Mouse (Mus musculus) C2C12 (cell line): Measurements from ENCODE around the gene Ncan.

ENCODE experiments used
- CTCF ChIP-seq: IDR thresholded peaks from one replicate; pipeline ENCODE4 v1.5.1; 2011; ENCODE audit not compliant: control insufficient read depth, insufficient read depth, insufficient read length
- USF1 ChIP-seq: IDR thresholded peaks from one replicate; pipeline ENCODE4 v1.6.1; 2011; ENCODE audit warnings: low read depth, mild to moderate bottlenecking, control low read depth, moderate library complexity

- TF ChIP-seq CTCF: no peak
- no peak for TF ChIP-seq USF1
Measured at GRCm38 (mm10) chr8:70100241-70100640, 20.4 kb downstream of the Ncan start.
